Mouse (Mus musculus): ENCODE data around the gene Ap1s1. TPM values are rescaled to one million over a fixed set of nuclear protein-coding genes. Genes with fewer than 3 reads are reported as not detected.

Ap1s1 gene
- polyA plus RNA-seq, 2 experiments = 112 to 146 TPM

DNA sequence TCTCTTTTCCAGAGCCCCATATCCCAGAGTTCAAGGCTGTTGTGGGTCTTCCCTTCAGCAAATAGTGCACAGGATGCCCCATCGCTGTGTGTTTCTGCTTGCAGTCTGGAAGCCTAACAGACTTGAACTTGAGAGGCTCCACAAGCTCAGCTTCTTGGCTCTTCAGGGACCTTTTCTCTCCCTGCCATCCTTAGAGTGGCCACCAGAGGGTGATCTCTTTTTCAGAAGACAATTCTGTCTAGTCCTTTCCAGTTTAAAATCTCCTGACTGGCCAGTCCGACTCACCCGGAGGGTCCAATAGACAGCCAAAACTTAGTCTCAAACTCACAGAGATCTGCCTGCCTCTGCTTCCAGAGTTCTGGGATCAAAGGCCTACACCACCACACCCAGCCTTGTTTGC, 35.9 kb downstream of the Ap1s1 start:
- Histone ChIP-seq H3K4me3 (replicated peaks; ENCODE audit: low read length) (no peak overlapping the region), H3K9me3 (ENCODE audit: control insufficient read depth, low read length) (no peaks in the 10 kb centered on the region), H3K9ac (ENCODE audit: low read depth, low read length, severe bottlenecking) (no peak overlapping the region), H3K27ac (replicated peaks; ENCODE audit: low read depth, low read length) (no peak overlapping the region), H3K4me2 (replicated peaks; ENCODE audit: low read depth, low read length, severe bottlenecking) (no peak overlapping the region), H3K36me3 (ENCODE audit: control insufficient read depth, insufficient read depth, low read length) (no peaks in the 10 kb centered on the region), H3K27me3 (ENCODE audit: control insufficient read depth, insufficient read depth, low read length) (no peaks in the 10 kb centered on the region), H3K4me1 (ENCODE audit: control insufficient read depth, insufficient read depth, low read length) (no peaks in the 10 kb centered on the region)
- ATAC-seq (ENCODE audit: low FRiP score, low read depth) (no peak), DNase-seq (ENCODE audit: low spot score) (no peak)
- no peak for TF ChIP-seq POLR2A (IDR thresholded peaks at IDR 0.05; ENCODE audit: borderline replicate concordance, extremely low read depth, insufficient read depth, insufficient read length)
- 41% methylated on average over 3 of the region's 3 CpGs for WGBS

GRCm38 (mm10) chr5:137007276-137007675, 38.7 kb downstream of the Ap1s1 start:
- no peak overlapping the region for H3K27ac ChIP-seq (replicated peaks; ENCODE audit: low read depth, low read length)
- no peak overlapping the region for H3K4me2 ChIP-seq (replicated peaks; ENCODE audit: low read depth, low read length, severe bottlenecking)
- no peaks in the 10 kb centered on the region for H3K36me3 ChIP-seq (ENCODE audit: control insufficient read depth, insufficient read depth, low read length)
- 51% methylated on average over 8 of the region's 8 CpGs for WGBS
- H3K4me1 ChIP-seq (ENCODE audit: control insufficient read depth, insufficient read depth, low read length) = no peaks in the 10 kb centered on the region
- no peak overlapping the region for H3K9ac ChIP-seq (ENCODE audit: low read depth, low read length, severe bottlenecking)
- no peaks in the 10 kb centered on the region for H3K9me3 ChIP-seq (ENCODE audit: control insufficient read depth, low read length)
- DNase-seq (ENCODE audit: low spot score) (no peak), ATAC-seq (ENCODE audit: low FRiP score, low read depth) (no peak)
- H3K27me3 ChIP-seq (ENCODE audit: control insufficient read depth, insufficient read depth, low read length) = no peaks in the 10 kb centered on the region
- TF ChIP-seq POLR2A (IDR thresholded peaks at IDR 0.05; ENCODE audit: borderline replicate concordance, extremely low read depth, insufficient read depth, insufficient read length) = no peak
- no peak overlapping the region for H3K4me3 ChIP-seq (replicated peaks; ENCODE audit: low read length)

- TF ChIP-seq POLR2A (IDR thresholded peaks at IDR 0.05; ENCODE audit: borderline replicate concordance, extremely low read depth, insufficient read depth, insufficient read length) = no peak
- WGBS = 74% methylated on average over 2 of the region's 2 CpGs
- DNase-seq (ENCODE audit: low spot score) = no peak
- Histone ChIP-seq H3K9me3 (ENCODE audit: control insufficient read depth, low read length) (no peaks in the 10 kb centered on the region), H3K4me3 (replicated peaks; ENCODE audit: low read length) (no peak overlapping the region), H3K4me1 (ENCODE audit: control insufficient read depth, insufficient read depth, low read length) (no peaks in the 10 kb centered on the region), H3K36me3 (ENCODE audit: control insufficient read depth, insufficient read depth, low read length) (peaks cover 7% of the 10 kb centered on the region), H3K27ac (replicated peaks; ENCODE audit: low read depth, low read length) (no peak overlapping the region), H3K27me3 (ENCODE audit: control insufficient read depth, insufficient read depth, low read length) (no peaks in the 10 kb centered on the region), H3K9ac (ENCODE audit: low read depth, low read length, severe bottlenecking) (no peak overlapping the region), H3K4me2 (replicated peaks; ENCODE audit: low read depth, low read length, severe bottlenecking) (no peak overlapping the region)
- no peak for ATAC-seq (ENCODE audit: low FRiP score, low read depth)
Measured at GRCm38 (mm10) chr5:137000612-137001011, 45.3 kb downstream of the Ap1s1 start.

- no peak overlapping the region for H3K9ac ChIP-seq (ENCODE audit: low read depth, low read length, severe bottlenecking)
- DNase-seq (ENCODE audit: low spot score) (no peak), ATAC-seq (ENCODE audit: low FRiP score, low read depth) (no peak)
- no peak overlapping the region for H3K4me3 ChIP-seq (replicated peaks; ENCODE audit: low read length)
- no peaks in the 10 kb centered on the region for H3K27me3 ChIP-seq (ENCODE audit: control insufficient read depth, insufficient read depth, low read length)
- no peak overlapping the region for H3K4me2 ChIP-seq (replicated peaks; ENCODE audit: low read depth, low read length, severe bottlenecking)
- H3K36me3 ChIP-seq (ENCODE audit: control insufficient read depth, insufficient read depth, low read length) = peaks cover 19% of the 10 kb centered on the region
- no peaks in the 10 kb centered on the region for H3K4me1 ChIP-seq (ENCODE audit: control insufficient read depth, insufficient read depth, low read length)
- no peaks in the 10 kb centered on the region for H3K9me3 ChIP-seq (ENCODE audit: control insufficient read depth, low read length)
- 55% methylated on average over 3 of the region's 5 CpGs for WGBS
- H3K27ac ChIP-seq (replicated peaks; ENCODE audit: low read depth, low read length) = no peak overlapping the region
- no peak for TF ChIP-seq POLR2A (IDR thresholded peaks at IDR 0.05; ENCODE audit: borderline replicate concordance, extremely low read depth, insufficient read depth, insufficient read length)
Measured at GRCm38 (mm10) chr5:136999449-136999848, 46.5 kb downstream of the Ap1s1 start.

DNA sequence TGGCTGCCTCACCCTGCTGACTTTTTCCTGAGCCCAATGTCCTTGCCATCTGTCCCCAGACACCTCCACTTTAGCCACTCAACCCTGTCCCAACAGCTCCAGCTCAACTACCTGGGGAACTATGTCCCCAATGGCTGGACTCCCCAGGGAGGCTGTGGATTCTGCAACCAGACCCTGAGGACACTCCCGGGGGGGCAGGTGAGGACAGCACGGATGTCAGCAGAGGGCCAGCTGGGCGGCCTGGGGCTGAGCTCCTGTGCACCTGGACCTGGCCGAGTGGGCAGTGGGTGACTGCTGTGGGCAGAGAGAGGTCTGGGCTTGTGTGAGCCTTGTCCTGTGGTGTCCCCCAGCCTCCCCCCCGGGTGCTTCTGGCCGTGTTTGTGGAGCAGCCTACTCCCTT, 56.1 kb downstream of the Ap1s1 start:
- TF ChIP-seq POLR2A (IDR thresholded peaks at IDR 0.05; ENCODE audit: borderline replicate concordance, extremely low read depth, insufficient read depth, insufficient read length) = no peak
- Histone ChIP-seq H3K4me3 (replicated peaks; ENCODE audit: low read length) (no peak overlapping the region), H3K27ac (replicated peaks; ENCODE audit: low read depth, low read length) (no peak overlapping the region), H3K9ac (ENCODE audit: low read depth, low read length, severe bottlenecking) (no peak overlapping the region), H3K27me3 (ENCODE audit: control insufficient read depth, insufficient read depth, low read length) (no peaks in the 10 kb centered on the region), H3K4me2 (replicated peaks; ENCODE audit: low read depth, low read length, severe bottlenecking) (no peak overlapping the region), H3K9me3 (ENCODE audit: control insufficient read depth, low read length) (no peaks in the 10 kb centered on the region), H3K36me3 (ENCODE audit: control insufficient read depth, insufficient read depth, low read length) (peaks cover 60% of the 10 kb centered on the region), H3K4me1 (ENCODE audit: control insufficient read depth, insufficient read depth, low read length) (peaks cover 11% of the 10 kb centered on the region)
- ATAC-seq (ENCODE audit: low FRiP score, low read depth) (no peak), DNase-seq (ENCODE audit: low spot score) (no peak)
- 81% methylated on average over 5 of the region's 6 CpGs for WGBS

- H3K27ac ChIP-seq (replicated peaks; ENCODE audit: low read depth, low read length) = no peak overlapping the region
- ATAC-seq (ENCODE audit: low FRiP score, low read depth) (no peak), DNase-seq (ENCODE audit: low spot score) (no peak)
- no peaks in the 10 kb centered on the region for H3K27me3 ChIP-seq (ENCODE audit: control insufficient read depth, insufficient read depth, low read length)
- TF ChIP-seq POLR2A (IDR thresholded peaks at IDR 0.05; ENCODE audit: borderline replicate concordance, extremely low read depth, insufficient read depth, insufficient read length) = no peak
- WGBS = 71% methylated on average over 4 of the region's 7 CpGs
- peak overlapping the region; percentile 94 for H3K9ac ChIP-seq (ENCODE audit: low read depth, low read length, severe bottlenecking)
- H3K4me2 ChIP-seq (replicated peaks; ENCODE audit: low read depth, low read length, severe bottlenecking) = peak overlapping the region; percentile 79
- H3K4me3 ChIP-seq (replicated peaks; ENCODE audit: low read length) = peak overlapping the region; percentile 78
- H3K4me1 ChIP-seq (ENCODE audit: control insufficient read depth, insufficient read depth, low read length) = peaks cover 11% of the 10 kb centered on the region
- H3K36me3 ChIP-seq (ENCODE audit: control insufficient read depth, insufficient read depth, low read length) = peaks cover 50% of the 10 kb centered on the region
- H3K9me3 ChIP-seq (ENCODE audit: control insufficient read depth, low read length) = no peaks in the 10 kb centered on the region
Measured at GRCm38 (mm10) chr5:136988420-136988819, 57.5 kb downstream of the Ap1s1 start.
